Mouse (Mus musculus): Measurements from ENCODE around the gene Lamtor1. TPM values are rescaled to one million over a fixed set of nuclear protein-coding genes. Genes with fewer than 3 reads are reported as not detected.

Gene Lamtor1
- total and polyA plus RNA-seq, 2 experiments from 2014 or later: 126 to 149 TPM

DNA sequence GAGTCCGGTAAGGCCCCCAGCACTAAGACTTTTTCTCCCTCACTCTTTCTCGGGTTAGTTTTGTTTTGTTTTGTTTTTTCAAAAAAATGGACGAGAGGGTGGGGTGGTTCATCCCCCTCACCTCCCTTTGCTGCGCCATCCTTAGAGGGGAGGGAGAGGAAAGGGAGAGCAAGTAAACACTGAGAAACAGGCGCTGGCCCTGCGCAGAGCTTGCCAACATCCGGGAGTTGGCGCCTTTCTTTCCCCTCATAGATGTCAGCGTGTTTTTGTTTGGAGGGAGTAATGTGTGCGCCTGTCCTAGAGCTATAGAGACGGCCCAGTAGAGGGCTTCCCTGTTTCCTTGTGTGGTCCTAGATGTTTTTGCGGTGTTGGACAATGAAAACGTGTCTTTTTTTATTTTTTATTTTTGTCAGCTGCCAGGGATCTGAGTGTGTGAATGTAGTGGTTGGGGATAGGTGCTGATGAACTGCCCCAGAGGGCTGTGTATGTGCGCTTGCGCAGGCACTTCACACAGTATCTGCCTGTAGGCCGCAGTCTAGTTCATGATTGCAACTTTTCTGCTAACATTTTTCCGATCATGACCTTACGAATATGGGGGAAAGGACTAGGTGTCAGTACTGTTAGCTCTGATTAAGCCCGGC lies 65.2 kb downstream of the Lamtor1 start:
- peak; percentile 66 for ATAC-seq (ENCODE audit: insufficient read depth, low read depth)
- peak overlapping the region; percentile 73 for H3K4me3 ChIP-seq (ENCODE audit: low read depth, low read length)
- 1% methylated on average over 19 of the region's 19 CpGs for WGBS
- DNase-seq (ENCODE audit: low spot score): peak; percentile 88
- H3K27ac ChIP-seq (ENCODE audit: low read depth): peak overlapping the region; percentile 96
- H3K27me3 ChIP-seq (ENCODE audit: control insufficient read depth, insufficient read depth, low read length): no peaks in the 10 kb centered on the region
- H3K9me3 ChIP-seq (replicated peaks; ENCODE audit: control insufficient read depth, low read length): no peaks in the 10 kb centered on the region
- H3K9ac ChIP-seq (replicated peaks; ENCODE audit: low read depth, low read length): peak overlapping the region; percentile 86
- peak overlapping the region; percentile 77 for H3K4me2 ChIP-seq (ENCODE audit: low read depth, low read length)
- no peaks in the 10 kb centered on the region for H3K36me3 ChIP-seq (replicated peaks; ENCODE audit: control insufficient read depth, insufficient read depth, low read length)
- H3K4me1 ChIP-seq (ENCODE audit: control insufficient read depth, insufficient read depth): peaks cover 36% of the 10 kb centered on the region
- 0 out of 2 replicates have a peak, but pooled peaks have one; percentile 19 for TF ChIP-seq EP300 (IDR thresholded peaks at IDR 0.05; ENCODE audit: low read depth)
- no peak for TF ChIP-seq CTCF (IDR thresholded peaks at IDR 0.05; ENCODE audit: low read depth)

DNA sequence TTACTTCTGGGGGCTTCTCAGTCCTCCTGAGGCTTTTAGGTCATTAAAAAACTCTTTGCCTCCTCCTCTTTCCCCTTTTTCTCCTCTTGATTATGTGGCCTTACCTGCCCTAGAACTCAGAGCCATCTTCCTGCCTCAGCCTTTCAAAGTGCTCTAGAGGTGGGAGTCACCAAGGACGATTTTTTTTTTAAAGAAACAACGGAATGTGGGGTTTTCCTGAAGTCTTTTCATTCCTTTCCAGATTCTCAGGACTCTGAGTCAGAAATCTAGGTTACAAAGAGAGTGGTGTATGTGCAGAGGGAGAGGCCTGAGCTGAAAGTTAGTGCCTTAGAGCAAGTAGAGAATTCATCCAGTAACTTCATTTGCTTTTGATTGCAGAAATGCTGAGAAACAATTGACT lies 66.0 kb downstream of the Lamtor1 start:
- no peaks in the 10 kb centered on the region for H3K9me3 ChIP-seq (replicated peaks; ENCODE audit: control insufficient read depth, low read length)
- DNase-seq (ENCODE audit: low spot score) (no peak), ATAC-seq (ENCODE audit: insufficient read depth, low read depth) (no peak)
- H3K4me2 ChIP-seq (ENCODE audit: low read depth, low read length): peak overlapping the region; percentile 77
- peak overlapping the region; percentile 73 for H3K4me3 ChIP-seq (ENCODE audit: low read depth, low read length)
- 39% methylated on average over 2 of the region's 2 CpGs for WGBS
- no peaks in the 10 kb centered on the region for H3K27me3 ChIP-seq (ENCODE audit: control insufficient read depth, insufficient read depth, low read length)
- H3K27ac ChIP-seq (ENCODE audit: low read depth): peak overlapping the region; percentile 96
- peak overlapping the region; percentile 86 for H3K9ac ChIP-seq (replicated peaks; ENCODE audit: low read depth, low read length)
- H3K36me3 ChIP-seq (replicated peaks; ENCODE audit: control insufficient read depth, insufficient read depth, low read length): no peaks in the 10 kb centered on the region
- no peak for TF ChIP-seq CTCF (IDR thresholded peaks at IDR 0.05; ENCODE audit: low read depth)
- no peak for TF ChIP-seq EP300 (IDR thresholded peaks at IDR 0.05; ENCODE audit: low read depth)
- H3K4me1 ChIP-seq (ENCODE audit: control insufficient read depth, insufficient read depth): peaks cover 36% of the 10 kb centered on the region

- H3K4me1 ChIP-seq (ENCODE audit: control insufficient read depth, insufficient read depth): peaks cover 35% of the 10 kb centered on the region
- H3K4me3 ChIP-seq (ENCODE audit: low read depth, low read length): no peak overlapping the region
- peaks cover 6% of the 10 kb centered on the region; the same call in 1 of the 2 replicates for H3K36me3 ChIP-seq (replicated peaks; ENCODE audit: control insufficient read depth, insufficient read depth, low read length)
- DNase-seq (ENCODE audit: low spot score) (no peak), ATAC-seq (ENCODE audit: insufficient read depth, low read depth) (no peak)
- H3K27me3 ChIP-seq (ENCODE audit: control insufficient read depth, insufficient read depth, low read length): no peaks in the 10 kb centered on the region
- H3K27ac ChIP-seq (ENCODE audit: low read depth): no peak overlapping the region
- 0 out of 2 replicates have a peak overlapping the region, but pooled peaks have one; percentile 40 for H3K9ac ChIP-seq (replicated peaks; ENCODE audit: low read depth, low read length)
- no peaks in the 10 kb centered on the region for H3K9me3 ChIP-seq (replicated peaks; ENCODE audit: control insufficient read depth, low read length)
- TF ChIP-seq EP300 (IDR thresholded peaks at IDR 0.05; ENCODE audit: low read depth) (no peak), CTCF (IDR thresholded peaks at IDR 0.05; ENCODE audit: low read depth) (no peak)
- no peak overlapping the region for H3K4me2 ChIP-seq (ENCODE audit: low read depth, low read length)
- WGBS: 78% methylated on average over 3 of the region's 3 CpGs
Observed at GRCm38 (mm10) chr7:101973730-101974129, 68.0 kb downstream of the Lamtor1 start.

DNA sequence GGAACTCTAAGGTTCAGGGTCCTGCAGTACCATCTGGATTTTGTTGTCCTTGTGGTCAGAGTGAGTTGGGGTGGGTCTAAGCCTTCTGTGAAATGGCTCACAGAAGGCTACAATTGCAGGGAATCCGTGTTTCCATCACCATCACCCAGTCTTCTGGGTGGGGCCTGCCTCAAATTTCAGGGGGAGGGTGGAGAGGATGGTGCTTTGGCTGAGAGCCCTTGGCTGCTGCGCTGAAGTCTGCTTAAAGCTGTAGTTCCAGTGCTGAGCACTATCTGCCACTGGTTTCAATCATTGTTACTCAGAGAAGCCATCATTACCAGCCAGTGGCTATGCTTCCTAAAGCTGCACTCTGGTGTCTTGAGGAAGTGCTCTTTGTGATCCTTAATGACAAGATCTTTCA lies 68.8 kb downstream of the Lamtor1 start:
- peaks cover 27% of the 10 kb centered on the region for H3K4me1 ChIP-seq (ENCODE audit: control insufficient read depth, insufficient read depth)
- 14% methylated on average over 2 of the region's 2 CpGs for WGBS
- no peak for ATAC-seq (ENCODE audit: insufficient read depth, low read depth)
- no peaks in the 10 kb centered on the region for H3K27me3 ChIP-seq (ENCODE audit: control insufficient read depth, insufficient read depth, low read length)
- TF ChIP-seq CTCF (IDR thresholded peaks at IDR 0.05; ENCODE audit: low read depth): no peak
- TF ChIP-seq EP300 (IDR thresholded peaks at IDR 0.05; ENCODE audit: low read depth): no peak
- H3K9ac ChIP-seq (replicated peaks; ENCODE audit: low read depth, low read length): no peak overlapping the region
- H3K4me2 ChIP-seq (ENCODE audit: low read depth, low read length): no peak overlapping the region
- no peak overlapping the region for H3K4me3 ChIP-seq (ENCODE audit: low read depth, low read length)
- peak overlapping the region; percentile 22; the same call in 1 of the 2 replicates for H3K27ac ChIP-seq (ENCODE audit: low read depth)
- no peaks in the 10 kb centered on the region for H3K9me3 ChIP-seq (replicated peaks; ENCODE audit: control insufficient read depth, low read length)
- DNase-seq (ENCODE audit: low spot score): peak; percentile 56
- peaks cover 6% of the 10 kb centered on the region; the same call in 1 of the 2 replicates for H3K36me3 ChIP-seq (replicated peaks; ENCODE audit: control insufficient read depth, insufficient read depth, low read length)

Small RNAs within 50 kb of the gene (microRNA-seq; reads per million reads assigned to microRNA genes)
- gene Gm22655: not detected

Other genes starting within 250 kb of the Lamtor1 start
- 42.2 and 84.6 TPM in 2 replicates for gene Clpb, start 242.3 kb upstream of the Lamtor1 start, total RNA-seq (2014; rRNA removed; ENCODE audit: low replicate concordance)
- gene Clpb, start 242.3 kb upstream of the Lamtor1 start, polyA plus RNA-seq (2015; fragmentation: Nextera tagmentation; extraction: Ambion mirVana): 47.2 and 47.7 TPM in 2 replicates
- gene Phox2a, start 87.6 kb upstream of the Lamtor1 start, total RNA-seq (2014; rRNA removed; ENCODE audit: low replicate concordance): not detected in 2 replicates
- gene Phox2a, start 87.6 kb upstream of the Lamtor1 start, polyA plus RNA-seq (2015; fragmentation: Nextera tagmentation; extraction: Ambion mirVana): 0.07 and 0.33 TPM in 2 replicates
- 98.2 and 98.3 TPM in 2 replicates for gene Inppl1, start 67.7 kb upstream of the Lamtor1 start, total RNA-seq (2014; rRNA removed; ENCODE audit: low replicate concordance)
- 45.0 and 47.5 TPM in 2 replicates for gene Inppl1, start 67.7 kb upstream of the Lamtor1 start, polyA plus RNA-seq (2015; fragmentation: Nextera tagmentation; extraction: Ambion mirVana)
- gene Folr2, start 48.7 kb upstream of the Lamtor1 start, total RNA-seq (2014; rRNA removed; ENCODE audit: low replicate concordance): 0.77 and 2.6 TPM in 2 replicates
- 0.86 and 1.0 TPM in 2 replicates for gene Folr2, start 48.7 kb upstream of the Lamtor1 start, polyA plus RNA-seq (2015; fragmentation: Nextera tagmentation; extraction: Ambion mirVana)
- 45.1 and 51.8 TPM in 2 replicates for gene Anapc15, start 42.2 kb upstream of the Lamtor1 start, total RNA-seq (2014; rRNA removed; ENCODE audit: low replicate concordance)
- gene Anapc15, start 42.2 kb upstream of the Lamtor1 start, polyA plus RNA-seq (2015; fragmentation: Nextera tagmentation; extraction: Ambion mirVana): 37.7 and 38.7 TPM in 2 replicates
- gene Folr1, start 35.1 kb upstream of the Lamtor1 start, total RNA-seq (2014; rRNA removed; ENCODE audit: low replicate concordance): 1.3 and 81.7 TPM in 2 replicates
- gene Folr1, start 35.1 kb upstream of the Lamtor1 start, polyA plus RNA-seq (2015; fragmentation: Nextera tagmentation; extraction: Ambion mirVana): 2.9 and 3.3 TPM in 2 replicates
- not detected in 2 replicates for gene Tomt, start 455 bp downstream of the Lamtor1 start, total RNA-seq (2014; rRNA removed; ENCODE audit: low replicate concordance)
- 0.08 and 0.12 TPM in 2 replicates for gene Tomt, start 455 bp downstream of the Lamtor1 start, polyA plus RNA-seq (2015; fragmentation: Nextera tagmentation; extraction: Ambion mirVana)
- gene Lrrc51, start 28.0 kb downstream of the Lamtor1 start, total RNA-seq (2014; rRNA removed; ENCODE audit: low replicate concordance): 0.19 and 3.1 TPM in 2 replicates
- gene Lrrc51, start 28.0 kb downstream of the Lamtor1 start, polyA plus RNA-seq (2015; fragmentation: Nextera tagmentation; extraction: Ambion mirVana): 3.0 and 3.9 TPM in 2 replicates
- gene Numa1, start 28.2 kb downstream of the Lamtor1 start, total RNA-seq (2014; rRNA removed; ENCODE audit: low replicate concordance): 75.3 and 77.0 TPM in 2 replicates
- 23.3 and 23.4 TPM in 2 replicates for gene Numa1, start 28.2 kb downstream of the Lamtor1 start, polyA plus RNA-seq (2015; fragmentation: Nextera tagmentation; extraction: Ambion mirVana)
- gene Il18bp, start 112.8 kb downstream of the Lamtor1 start, total RNA-seq (2014; rRNA removed; ENCODE audit: low replicate concordance): 0.76 and 4.6 TPM in 2 replicates
- gene Il18bp, start 112.8 kb downstream of the Lamtor1 start, polyA plus RNA-seq (2015; fragmentation: Nextera tagmentation; extraction: Ambion mirVana): 2.3 and 2.4 TPM in 2 replicates
- 7.7 and 18.2 TPM in 2 replicates for gene Rnf121, start 159.6 kb downstream of the Lamtor1 start, total RNA-seq (2014; rRNA removed; ENCODE audit: low replicate concordance)
- 10.7 and 12.7 TPM in 2 replicates for gene Rnf121, start 159.6 kb downstream of the Lamtor1 start, polyA plus RNA-seq (2015; fragmentation: Nextera tagmentation; extraction: Ambion mirVana)
- gene Xndc1, start 159.6 kb downstream of the Lamtor1 start, total RNA-seq (2014; rRNA removed; ENCODE audit: low replicate concordance): 13.1 and 13.8 TPM in 2 replicates
- 7.7 and 7.8 TPM in 2 replicates for gene Xndc1, start 159.6 kb downstream of the Lamtor1 start, polyA plus RNA-seq (2015; fragmentation: Nextera tagmentation; extraction: Ambion mirVana)
- not detected in 2 replicates for gene Xntrpc, start 159.8 kb downstream of the Lamtor1 start, total RNA-seq (2014; rRNA removed; ENCODE audit: low replicate concordance)
- gene Xntrpc, start 159.8 kb downstream of the Lamtor1 start, polyA plus RNA-seq (2015; fragmentation: Nextera tagmentation; extraction: Ambion mirVana): 0.25 and 0.31 TPM in 2 replicates
- gene Trpc2, start 177.2 kb downstream of the Lamtor1 start, total RNA-seq (2014; rRNA removed; ENCODE audit: low replicate concordance): 1.1 and 1.2 TPM in 2 replicates
- not detected in 2 replicates for gene Trpc2, start 177.2 kb downstream of the Lamtor1 start, polyA plus RNA-seq (2015; fragmentation: Nextera tagmentation; extraction: Ambion mirVana)
- 3.4 and 13.6 TPM in 2 replicates for gene Art1, start 195.8 kb downstream of the Lamtor1 start, total RNA-seq (2014; rRNA removed; ENCODE audit: low replicate concordance)
- 10.7 and 12.0 TPM in 2 replicates for gene Art1, start 195.8 kb downstream of the Lamtor1 start, polyA plus RNA-seq (2015; fragmentation: Nextera tagmentation; extraction: Ambion mirVana)
- 1.3 and 3.6 TPM in 2 replicates for gene Art5, start 203.6 kb downstream of the Lamtor1 start, total RNA-seq (2014; rRNA removed; ENCODE audit: low replicate concordance)
- 3.3 and 3.5 TPM in 2 replicates for gene Art5, start 203.6 kb downstream of the Lamtor1 start, polyA plus RNA-seq (2015; fragmentation: Nextera tagmentation; extraction: Ambion mirVana)
- gene Chrna10, start 210.9 kb downstream of the Lamtor1 start, total RNA-seq (2014; rRNA removed; ENCODE audit: low replicate concordance): 0.92 TPM in 1 of 2 replicates, not detected in the other
- gene Chrna10, start 210.9 kb downstream of the Lamtor1 start, polyA plus RNA-seq (2015; fragmentation: Nextera tagmentation; extraction: Ambion mirVana): 0.14 TPM in 2 replicates